In genomic region chr2:130425112-130425511, GRCm38 (mm10) we compare ENCODE assay signal across 8 mouse cellular contexts. TPM values are rescaled to one million over a fixed set of nuclear protein-coding genes. Genes with fewer than 3 reads are reported as not detected.
A peak's percentile ranks its signal among the peaks of the same experiment; 100 is the strongest.
DNase-seq lines count a peak whose midpoint lies in the region; ATAC-seq and TF ChIP-seq lines count a peak whose summit lies in the region.
"Had no signal": no experiment of that assay in that cellular context is flagged by ENCODE, and none has a peak within 500 bp of the region (broad histone marks: within the 10 kb centered on the region; RNA-seq: fewer than 3 reads in every experiment).

No protein-coding gene starts in this region.

- H3K4me3 ChIP-seq in spleen, adult 2 months (ENCODE audit: extremely low read depth, insufficient read depth, insufficient read length), result peak overlapping the region; percentile 91
- H3K4me3 ChIP-seq in forebrain, embryonic 10.5 days, result peak overlapping the region; percentile 69
- H3K4me3 ChIP-seq in limb, embryonic 14.5 days (replicated peaks; ENCODE audit: low read length), result peak overlapping the region; percentile 71

- H3K36me3 ChIP-seq in spleen, adult 2 months (ENCODE audit: control insufficient read depth, insufficient read depth, low read length), result no peaks in the 10 kb centered on the region
- H3K36me3 ChIP-seq in forebrain, embryonic 10.5 days (replicated peaks), result peaks cover 47% of the 10 kb centered on the region
- 0 out of 2 replicates have a peak, but pooled peaks cover 3% of the 10 kb centered on the region for H3K36me3 ChIP-seq in limb, embryonic 14.5 days (ENCODE audit: control insufficient read depth, insufficient read depth, low read length)

- peak overlapping the region; percentile 95; the same call in 1 of the 2 replicates for H3K27ac ChIP-seq in spleen, adult 2 months (ENCODE audit: insufficient read depth, low read length)
- H3K27ac ChIP-seq in forebrain, embryonic 10.5 days, result peak overlapping the region; percentile 94
- H3K27ac ChIP-seq in limb, embryonic 14.5 days (replicated peaks; ENCODE audit: low read depth, low read length), result no peak overlapping the region

- H3K9me3 ChIP-seq in forebrain, embryonic 10.5 days, result no peaks in the 10 kb centered on the region
- no peaks in the 10 kb centered on the region for H3K9me3 ChIP-seq in limb, embryonic 14.5 days (ENCODE audit: control insufficient read depth, low read length)

- no peak for ATAC-seq in limb, embryonic 14.5 days (ENCODE audit: low FRiP score, low read depth)

- no peaks in the 10 kb centered on the region for H3K27me3 ChIP-seq in spleen, adult 2 months (ENCODE audit: control insufficient read depth, insufficient read depth, low read length)
- peaks cover 11% of the 10 kb centered on the region; the same call in 1 of the 2 replicates for H3K27me3 ChIP-seq in forebrain, embryonic 10.5 days (ENCODE audit: poor library complexity, severe bottlenecking)
- H3K27me3 ChIP-seq in limb, embryonic 14.5 days (ENCODE audit: control insufficient read depth, insufficient read depth, low read length), result no peaks in the 10 kb centered on the region

- no peak for TF ChIP-seq POLR2A in spleen, adult 2 months (IDR thresholded peaks at IDR 0.05; ENCODE audit: low read depth, low read length)
- TF ChIP-seq POLR2A in limb, embryonic 14.5 days (IDR thresholded peaks at IDR 0.05; ENCODE audit: borderline replicate concordance, extremely low read depth, insufficient read depth, insufficient read length), result no peak

- peaks cover 9% of the 10 kb centered on the region; the same call in 1 of the 2 replicates for H3K4me1 ChIP-seq in spleen, adult 2 months (ENCODE audit: control insufficient read depth, insufficient read depth, insufficient read length)
- H3K4me1 ChIP-seq in forebrain, embryonic 10.5 days, result peaks cover 34% of the 10 kb centered on the region
- peaks cover 17% of the 10 kb centered on the region for H3K4me1 ChIP-seq in limb, embryonic 14.5 days (ENCODE audit: control insufficient read depth, insufficient read depth, low read length)

- no peak for DNase-seq in spleen, adult 2 months (ENCODE audit: low read depth in 1 of 2, low spot score in 2 of 2)
- no peak for DNase-seq in spleen, postnatal 4 days (ENCODE audit: low spot score in 2 of 2)
- no peak for DNase-seq in forebrain, embryonic 10.5 days (ENCODE audit: extremely low spot score, low spot score)
- no peak for DNase-seq in limb, embryonic 14.5 days (ENCODE audit: low spot score)
- peak; percentile 23 for DNase-seq in retina, postnatal 7 days (ENCODE audit: low read depth, low spot score)
- no peak for DNase-seq in layer of hippocampus, adult 8-10 months (ENCODE audit: low spot score in 2 of 2)
- DNase-seq in thymus, postnatal 36 days, result no peak

- 22% methylated on average over 5 of the region's 5 CpGs for WGBS in spleen, adult 2 months
- 67% methylated on average over 5 of the region's 5 CpGs for WGBS in forebrain, embryonic 10.5 days
- whole genome bisulfite sequencing in limb, embryonic 14.5 days, result 51% methylated on average over 5 of the region's 5 CpGs

- H3K9ac ChIP-seq in limb, embryonic 14.5 days (ENCODE audit: low read depth, low read length, severe bottlenecking), result peak overlapping the region; percentile 70

- TF ChIP-seq CTCF in spleen, adult 2 months (IDR thresholded peaks at IDR 0.05; ENCODE audit: extremely low read depth, insufficient read depth, insufficient read length, insufficient replicate concordance), result no peak

- H3K4me2 ChIP-seq in limb, embryonic 14.5 days (replicated peaks; ENCODE audit: low read depth, low read length, severe bottlenecking), result peak overlapping the region; percentile 89

RNA-seq across cellular contexts. Expression of gene Pced1a, which starts 0.6 kb away (rescaled TPM):
- polyA plus RNA-seq in spleen, adult 2 months (2012; rRNA removed), result 33.2 and 35.3 TPM in 2 replicates
- 11.8 and 12.4 TPM in 2 replicates for polyA plus RNA-seq in forebrain, embryonic 10.5 days (2016; fragmentation: Nextera tagmentation; extraction: Ambion mirVana)
- polyA plus RNA-seq in limb, embryonic 14.5 days (2012; rRNA removed), result 57.5 and 64.1 TPM in 2 replicates
- polyA plus RNA-seq in limb, embryonic 14.5 days (2014; fragmentation: Nextera tagmentation; extraction: Ambion mirVana), result 13.0 and 13.2 TPM in 2 replicates
- 10 to 100 TPM; 25.2 to 29.4 (median 27.8) TPM for total RNA-seq in layer of hippocampus, adult 8-10 months (2022)

RNA-seq across cellular contexts. Expression of gene Vps16, which starts 1.0 kb away (rescaled TPM):
- polyA plus RNA-seq in spleen, adult 2 months (2012; rRNA removed), result 84.8 and 97.5 TPM in 2 replicates
- polyA plus RNA-seq in forebrain, embryonic 10.5 days (2016; fragmentation: Nextera tagmentation; extraction: Ambion mirVana), result 110 and 122 TPM in 2 replicates
- polyA plus RNA-seq in limb, embryonic 14.5 days (2012; rRNA removed), result 148 and 170 TPM in 2 replicates
- 67.0 and 82.3 TPM in 2 replicates for polyA plus RNA-seq in limb, embryonic 14.5 days (2014; fragmentation: Nextera tagmentation; extraction: Ambion mirVana)
- 100 to 1,000 TPM in 1 of 4 experiments, 10 to 100 TPM in 3; 82.1 to 115 (median 87.7) TPM for total RNA-seq in layer of hippocampus, adult 8-10 months (2022)

RNA-seq across cellular contexts. Expression of gene Tmem239, which starts 18.8 kb away (rescaled TPM):
- not detected in 2 replicates for polyA plus RNA-seq in spleen, adult 2 months (2012; rRNA removed)
- polyA plus RNA-seq in forebrain, embryonic 10.5 days (2016; fragmentation: Nextera tagmentation; extraction: Ambion mirVana), result not detected in 2 replicates
- not detected in 2 replicates for polyA plus RNA-seq in limb, embryonic 14.5 days (2012; rRNA removed)
- not detected in 2 replicates for polyA plus RNA-seq in limb, embryonic 14.5 days (2014; fragmentation: Nextera tagmentation; extraction: Ambion mirVana)
- not detected for total RNA-seq in layer of hippocampus, adult 8-10 months (2022)

RNA-seq across cellular contexts. Expression of gene 1700020A23Rik, which starts 20.1 kb away (rescaled TPM):
- not detected in 2 replicates for polyA plus RNA-seq in spleen, adult 2 months (2012; rRNA removed)
- polyA plus RNA-seq in forebrain, embryonic 10.5 days (2016; fragmentation: Nextera tagmentation; extraction: Ambion mirVana), result 0.21 and 0.32 TPM in 2 replicates
- not detected in 2 replicates for polyA plus RNA-seq in limb, embryonic 14.5 days (2012; rRNA removed)
- polyA plus RNA-seq in limb, embryonic 14.5 days (2014; fragmentation: Nextera tagmentation; extraction: Ambion mirVana), result not detected in 2 replicates
- not detected for total RNA-seq in layer of hippocampus, adult 8-10 months (2022)

RNA-seq across cellular contexts. Expression of gene Gm28372, which starts 20.1 kb away (rescaled TPM):
- not detected in 2 replicates for polyA plus RNA-seq in spleen, adult 2 months (2012; rRNA removed)
- 0.07 TPM in 1 of 2 replicates, not detected in the other for polyA plus RNA-seq in forebrain, embryonic 10.5 days (2016; fragmentation: Nextera tagmentation; extraction: Ambion mirVana)
- polyA plus RNA-seq in limb, embryonic 14.5 days (2012; rRNA removed), result not detected in 2 replicates
- not detected in 2 replicates for polyA plus RNA-seq in limb, embryonic 14.5 days (2014; fragmentation: Nextera tagmentation; extraction: Ambion mirVana)
- not detected for total RNA-seq in layer of hippocampus, adult 8-10 months (2022)
- polyA plus RNA-seq: gonadal fat pad, adult 2 months had no signal
